Mouse (Mus musculus) central nervous system, embryonic 18 days (tissue): ENCODE measurements around the gene Sstr1. TPM values are rescaled to one million over a fixed set of nuclear protein-coding genes. Genes with fewer than 3 reads are reported as not detected.

ENCODE experiments used
- polyA plus RNA-seq: library from polyadenylated mRNA; depleted of rRNA; stranded (reverse); fragments of >200 nt; gene quantifications from 2 replicates; pipeline ENCODE4 v1.2.3, GENCODE M21; 2012; rRNA removed

Sstr1 gene
- polyA plus RNA-seq, result 30.3 and 31.6 TPM in 2 replicates

DNA sequence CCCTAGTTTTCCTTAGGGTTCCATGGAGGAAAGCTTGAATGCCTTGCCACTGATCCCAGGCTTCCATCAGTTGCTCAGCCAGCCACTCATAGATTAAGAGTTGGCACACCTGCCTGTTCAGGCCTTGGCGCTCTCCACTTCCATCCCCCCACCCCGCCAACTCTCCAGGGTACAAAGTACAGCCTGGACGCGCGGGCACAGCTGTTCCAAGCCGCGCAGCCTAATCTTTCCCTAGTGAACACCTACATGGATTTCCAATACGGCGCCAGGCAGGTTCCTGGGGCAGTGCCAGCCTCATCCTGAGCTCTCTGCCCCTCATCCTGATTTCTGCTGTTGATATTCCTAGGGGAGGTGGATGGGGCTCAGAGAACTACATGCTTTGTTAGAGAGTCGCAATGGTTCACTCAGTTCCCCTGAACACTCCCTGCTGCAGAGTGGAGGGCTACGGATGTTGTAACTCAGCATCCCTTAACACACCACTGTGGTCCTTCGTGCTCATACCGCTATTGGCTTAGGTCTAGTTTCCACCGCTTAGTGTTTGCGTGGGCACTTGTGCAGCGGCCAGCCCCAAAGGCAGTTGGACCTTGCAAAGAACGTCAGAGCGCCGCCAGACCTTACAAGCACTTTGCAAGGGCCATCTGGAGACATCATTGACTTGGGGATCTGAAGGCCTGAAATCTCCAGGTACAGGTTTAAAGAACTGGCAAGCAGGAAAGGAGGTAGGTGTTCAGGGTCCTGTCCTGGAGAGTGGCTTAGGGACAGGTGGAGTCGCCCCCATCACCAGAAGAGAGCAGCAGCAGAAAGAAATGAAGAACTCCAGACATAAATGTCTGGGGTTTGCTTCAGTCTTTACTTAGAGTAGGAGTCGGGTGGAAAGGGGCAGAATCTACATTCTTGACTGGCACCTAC, at the start of gene Sstr1:
Sstr1 (plus strand) TSS at position 610 of the 909 bp plus-strand sequence.

Other genes with a start within 250 kb of the Sstr1 start
- 5.0 and 5.6 TPM in 2 replicates for gene Clec14a, start 57.5 kb downstream of the Sstr1 start, polyA plus RNA-seq